Mouse (Mus musculus) CD4-positive, CD25-positive, alpha-beta regulatory T cell, adult 2 months (primary cell): Measurements from ENCODE around the gene Gm20869.
"Not testable (repeated sequence)": the region's sequence is repeated elsewhere in the genome, so short reads cannot be mapped to it uniquely, and the experiment has no call there.

Source experiments
- DNase-seq: peaks from one replicate; pipeline ENCODE4 v3.0.0-alpha.2; 2012; ENCODE audit warnings: low read depth, low spot score

Gene Gm20869

GRCm38 (mm10) chrY:71469149-71469548, at the start of gene Gm20869:
TSS of gene Gm20869 (plus strand) at chrY:71469449.
- not testable (repeated sequence) for DNase-seq
